In genomic region chr4:59536281-59536680, GRCm38 (mm10) we compare ENCODE assay signal across 22 mouse cellular contexts.
"Had no signal": no experiment of that assay in that cellular context is flagged by ENCODE, and none has a peak within 500 bp of the region (broad histone marks: within the 10 kb centered on the region; RNA-seq: fewer than 3 reads in every experiment).

No protein-coding gene starts in this region.

- H3K36me3 ChIP-seq: limb, embryonic 10.5 days; limb, embryonic 13.5 days; lung, embryonic 15.5 days; midbrain, embryonic 10.5 days; midbrain, embryonic 13.5 days; neural tube, embryonic 13.5 days; stomach, embryonic 15.5 days had no signal

- H3K4me1 ChIP-seq: limb, embryonic 10.5 days; limb, embryonic 13.5 days; lung, embryonic 15.5 days; midbrain, embryonic 10.5 days; midbrain, embryonic 13.5 days; stomach, embryonic 15.5 days had no signal

- DNase-seq: kidney, adult 2 months; kidney, postnatal 25 days; layer of hippocampus, adult 9-11 months; lung, postnatal 10 days; lung, postnatal 36 days; retina, postnatal 1 day; right cerebral cortex, postnatal 25 days; spleen, adult 18-20 months; thymus, postnatal 25 days had no signal

- H3K27ac ChIP-seq: kidney, postnatal 0 days; layer of hippocampus, adult 2 months; limb, embryonic 10.5 days; limb, embryonic 13.5 days; lung, embryonic 15.5 days; midbrain, embryonic 10.5 days; midbrain, embryonic 13.5 days; neural tube, embryonic 13.5 days; stomach, embryonic 15.5 days had no signal

- H3K4me3 ChIP-seq: layer of hippocampus, adult 2 months; limb, embryonic 10.5 days; limb, embryonic 13.5 days; lung, embryonic 15.5 days; megakaryocyte, embryonic 14.5 days; midbrain, embryonic 10.5 days; midbrain, embryonic 13.5 days; myocyte; neural tube, embryonic 13.5 days; stomach, embryonic 15.5 days had no signal

- H3K9ac ChIP-seq: limb, embryonic 13.5 days; lung, embryonic 15.5 days; midbrain, embryonic 13.5 days; neural tube, embryonic 13.5 days; stomach, embryonic 15.5 days had no signal

- H3K9me3 ChIP-seq: limb, embryonic 10.5 days; limb, embryonic 13.5 days; lung, embryonic 15.5 days; megakaryocyte, embryonic 14.5 days; midbrain, embryonic 10.5 days; midbrain, embryonic 13.5 days; neural tube, embryonic 13.5 days; stomach, embryonic 15.5 days had no signal

- H3K27me3 ChIP-seq: limb, embryonic 13.5 days; lung, embryonic 15.5 days; megakaryocyte, embryonic 14.5 days; midbrain, embryonic 13.5 days; neural tube, embryonic 13.5 days; stomach, embryonic 15.5 days had no signal

- H3K4me2 ChIP-seq: limb, embryonic 13.5 days; lung, embryonic 15.5 days; midbrain, embryonic 13.5 days; neural tube, embryonic 13.5 days; stomach, embryonic 15.5 days had no signal

- ATAC-seq: intestine, postnatal 0 days; midbrain, embryonic 13.5 days; midbrain, embryonic 16.5 days had no signal
